Comparison of ENCODE assay signal across 26 mouse cellular contexts in the genomic region with DNA sequence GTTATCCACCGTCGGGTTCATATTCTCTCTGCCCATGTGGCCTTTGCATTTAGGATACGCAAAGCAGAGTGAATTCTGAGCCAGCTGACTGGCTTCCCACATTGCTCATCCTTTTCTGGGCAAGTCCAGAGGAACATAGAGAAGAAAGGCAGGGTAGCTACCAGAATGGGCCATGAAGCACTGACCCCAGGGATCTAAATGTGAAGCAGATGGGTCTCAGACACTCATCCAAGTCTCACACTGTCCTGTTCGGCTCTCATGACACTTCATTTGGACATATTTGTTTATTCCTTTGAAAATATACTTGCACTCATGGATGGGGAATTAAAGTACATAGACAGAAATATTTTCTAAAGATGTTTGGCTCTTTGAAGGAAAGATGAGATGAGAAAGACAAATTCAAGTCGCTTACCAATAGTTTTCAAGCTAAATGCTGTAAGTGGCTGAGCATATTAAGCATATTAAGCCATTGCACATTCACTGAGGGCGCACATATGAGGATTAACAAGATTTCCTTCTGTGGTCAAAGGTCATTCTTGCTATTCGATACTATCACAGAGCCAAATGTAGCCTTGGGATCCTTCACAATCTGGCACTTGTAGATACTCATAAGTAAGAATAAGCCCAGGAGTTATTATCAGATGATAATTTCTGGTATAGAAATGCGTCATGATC.
DNase-seq lines count a peak whose midpoint lies in the region; ATAC-seq lines count a peak whose summit lies in the region.
"Had no signal": no experiment of that assay in that cellular context is flagged by ENCODE, and none has a peak within 500 bp of the region (broad histone marks: within the 10 kb centered on the region; RNA-seq: fewer than 3 reads in every experiment).

No protein-coding gene starts in this region.

- no peaks in the 10 kb centered on the region for H3K9me3 ChIP-seq in lung, embryonic 16.5 days (ENCODE audit: control insufficient read depth, low read length)
- no peaks in the 10 kb centered on the region for H3K9me3 ChIP-seq in embryonic facial prominence, embryonic 10.5 days
- H3K9me3 ChIP-seq: embryonic facial prominence, embryonic 12.5 days; embryonic facial prominence, embryonic 15.5 days; G1E; hindbrain, embryonic 10.5 days; hindbrain, embryonic 13.5 days had no signal

- no peak overlapping the region for H3K4me3 ChIP-seq in lung, embryonic 16.5 days (ENCODE audit: low read length)
- no peak overlapping the region for H3K4me3 ChIP-seq in embryonic facial prominence, embryonic 10.5 days
- H3K4me3 ChIP-seq: embryonic facial prominence, embryonic 12.5 days; embryonic facial prominence, embryonic 15.5 days; hindbrain, embryonic 10.5 days; hindbrain, embryonic 13.5 days had no signal

- no peaks in the 10 kb centered on the region for H3K36me3 ChIP-seq in lung, embryonic 16.5 days (ENCODE audit: control insufficient read depth, insufficient read depth, low read length)
- H3K36me3 ChIP-seq in embryonic facial prominence, embryonic 10.5 days (replicated peaks): no peaks in the 10 kb centered on the region
- H3K36me3 ChIP-seq: embryonic facial prominence, embryonic 12.5 days; embryonic facial prominence, embryonic 15.5 days; G1E; hindbrain, embryonic 10.5 days; hindbrain, embryonic 13.5 days had no signal

- ATAC-seq in lung, embryonic 16.5 days (ENCODE audit: low read depth): peak; percentile 93
- ATAC-seq: forebrain, embryonic 14.5 days; forebrain, postnatal 0 days; hindbrain, embryonic 16.5 days; Patski had no signal

- WGBS in lung, embryonic 16.5 days: 56% methylated on average over 8 of the region's 8 CpGs
- WGBS in embryonic facial prominence, embryonic 10.5 days: 81% methylated on average over 8 of the region's 8 CpGs

- 0 out of 2 replicates have a peak overlapping the region, but pooled peaks have one; percentile 20 for H3K27ac ChIP-seq in lung, embryonic 16.5 days (ENCODE audit: low read length)
- no peak overlapping the region for H3K27ac ChIP-seq in embryonic facial prominence, embryonic 10.5 days (replicated peaks)
- H3K27ac ChIP-seq: embryonic facial prominence, embryonic 12.5 days; embryonic facial prominence, embryonic 15.5 days; hindbrain, embryonic 10.5 days; hindbrain, embryonic 13.5 days had no signal

- no peaks in the 10 kb centered on the region for H3K27me3 ChIP-seq in lung, embryonic 16.5 days (ENCODE audit: control insufficient read depth, insufficient read depth, low read depth, low read length)
- H3K27me3 ChIP-seq in embryonic facial prominence, embryonic 10.5 days (replicated peaks; ENCODE audit: low read depth, poor library complexity, severe bottlenecking): no peaks in the 10 kb centered on the region
- H3K27me3 ChIP-seq: CH12.LX; embryonic facial prominence, embryonic 12.5 days; embryonic facial prominence, embryonic 15.5 days; hindbrain, embryonic 13.5 days had no signal

- DNase-seq in heart, adult 11 months: peak; percentile 54
- no peak for DNase-seq in heart, postnatal 10 days
- peak; percentile 62 for DNase-seq in lung, postnatal 10 days
- peak; percentile 59 for DNase-seq in lung, postnatal 36 days
- no peak for DNase-seq in adrenal gland, postnatal 25 days
- DNase-seq in embryonic facial prominence, embryonic 10.5 days (ENCODE audit: low spot score): no peak
- no peak for DNase-seq in gastrocnemius, adult 18-20 months (ENCODE audit: low spot score)
- DNase-seq: adrenal gland, postnatal 10 days; B cell, adult 2 months; cerebellum, adult 11 months; cerebellum, adult 2 months; cerebellum, postnatal 14 days; forebrain, postnatal 0 days; gastrocnemius, postnatal 36 days; heart, postnatal 36 days had no signal

- intact Hi-C loops in heart, postnatal 10 days (cut with DNase I): no loop called here

- peaks cover 11% of the 10 kb centered on the region for H3K4me1 ChIP-seq in lung, embryonic 16.5 days (replicated peaks; ENCODE audit: control insufficient read depth, insufficient read depth, low read length)
- peaks cover 6% of the 10 kb centered on the region for H3K4me1 ChIP-seq in embryonic facial prominence, embryonic 10.5 days
- H3K4me1 ChIP-seq: embryonic facial prominence, embryonic 12.5 days; embryonic facial prominence, embryonic 15.5 days; hindbrain, embryonic 10.5 days; hindbrain, embryonic 13.5 days had no signal

- H3K9ac ChIP-seq in lung, embryonic 16.5 days (ENCODE audit: low read length): no peak overlapping the region
- H3K9ac ChIP-seq: embryonic facial prominence, embryonic 12.5 days; embryonic facial prominence, embryonic 15.5 days; forebrain, postnatal 0 days; hindbrain, embryonic 13.5 days had no signal

- no peak overlapping the region for H3K4me2 ChIP-seq in lung, embryonic 16.5 days (ENCODE audit: low read depth, low read length)
- H3K4me2 ChIP-seq: embryonic facial prominence, embryonic 12.5 days; embryonic facial prominence, embryonic 15.5 days; heart, embryonic 11.5 days; hindbrain, embryonic 13.5 days had no signal

Comparison
In these comparisons a context has a peak if more than half of its experiments do, and no peak if none do; other contexts are left out.
1. DNase-seq: peak in heart, adult 11 months (single experiment), lung, postnatal 10 days (single experiment) and lung, postnatal 36 days (single experiment); none in heart, postnatal 10 days (0 of 2), adrenal gland, postnatal 25 days (single experiment), embryonic facial prominence, embryonic 10.5 days (single experiment) and gastrocnemius, adult 18-20 months (single experiment).